Mouse (Mus musculus): ENCODE data around the gene Tbc1d9b.
"Not testable (repeated sequence)": the region's sequence is repeated elsewhere in the genome, so short reads cannot be mapped to it uniquely, and the experiment has no call there.

The Tbc1d9b gene

GRCm38 (mm10) chr11:50130811-50131766, at the start of gene Tbc1d9b:
Tbc1d9b (plus strand) TSS chr11:50131396.
- peak; percentile 86 to 89 for DNase-seq (ENCODE audit: low spot score in 2 of 2)

- no peak for DNase-seq (ENCODE audit: low spot score in 2 of 2)
Measured at GRCm38 (mm10) chr11:50086211-50086610, 45.0 kb upstream of the Tbc1d9b start.

GRCm38 (mm10) chr11:50089840-50090239, 41.4 kb upstream of the Tbc1d9b start:
- no peak for DNase-seq (ENCODE audit: low spot score in 2 of 2)

GRCm38 (mm10) chr11:50090982-50091675, 40.1 kb upstream of the Tbc1d9b start:
- DNase-seq (ENCODE audit: low spot score in 2 of 2) = no peak

- DNase-seq (ENCODE audit: low spot score in 2 of 2) = no peak
Measured at GRCm38 (mm10) chr11:50091681-50092080, 39.5 kb upstream of the Tbc1d9b start.

- no peak for DNase-seq (ENCODE audit: low spot score in 2 of 2)
Measured at GRCm38 (mm10) chr11:50095661-50096060, 35.5 kb upstream of the Tbc1d9b start.

- DNase-seq (ENCODE audit: low spot score in 2 of 2) = no peak
Measured at GRCm38 (mm10) chr11:50097091-50097490, 34.1 kb upstream of the Tbc1d9b start.

GRCm38 (mm10) chr11:50098961-50099481, 32.2 kb upstream of the Tbc1d9b start:
- peak; percentile 34 to 44 for DNase-seq (ENCODE audit: low spot score in 2 of 2)

- DNase-seq (ENCODE audit: low spot score in 2 of 2) = no peak
Measured at GRCm38 (mm10) chr11:50099692-50100091, 31.5 kb upstream of the Tbc1d9b start.

- no peak for DNase-seq (ENCODE audit: low spot score in 2 of 2)
Measured at GRCm38 (mm10) chr11:50100548-50101307, 30.5 kb upstream of the Tbc1d9b start.

- not testable (repeated sequence) for DNase-seq (ENCODE audit: low spot score in 2 of 2)
Measured at GRCm38 (mm10) chr11:50101962-50102361, 29.2 kb upstream of the Tbc1d9b start.

- no peak for DNase-seq (ENCODE audit: low spot score in 2 of 2)
Measured at GRCm38 (mm10) chr11:50104016-50104415, 27.2 kb upstream of the Tbc1d9b start.

GRCm38 (mm10) chr11:50105237-50105636, 26.0 kb upstream of the Tbc1d9b start:
- DNase-seq (ENCODE audit: low spot score in 2 of 2) = no peak

- no peak for DNase-seq (ENCODE audit: low spot score in 2 of 2)
Measured at GRCm38 (mm10) chr11:50106024-50106423, 25.2 kb upstream of the Tbc1d9b start.

GRCm38 (mm10) chr11:50108823-50109244, 22.4 kb upstream of the Tbc1d9b start:
- DNase-seq (ENCODE audit: low spot score in 2 of 2) = peak; percentile 24 to 58

GRCm38 (mm10) chr11:50114329-50114728, 16.9 kb upstream of the Tbc1d9b start:
- DNase-seq (ENCODE audit: low spot score in 2 of 2) = peak; percentile 43 to 67

GRCm38 (mm10) chr11:50122631-50123081, 8.5 kb upstream of the Tbc1d9b start:
- DNase-seq (ENCODE audit: low spot score in 2 of 2) = no peak

- DNase-seq (ENCODE audit: low spot score in 2 of 2) = no peak
Measured at GRCm38 (mm10) chr11:50127781-50128180, 3.4 kb upstream of the Tbc1d9b start.

GRCm38 (mm10) chr11:50131801-50132201, 605 bp downstream of the Tbc1d9b start:
- DNase-seq (ENCODE audit: low spot score in 2 of 2) = no peak

GRCm38 (mm10) chr11:50132265-50132664, 1.1 kb downstream of the Tbc1d9b start:
- no peak for DNase-seq (ENCODE audit: low spot score in 2 of 2)

- DNase-seq (ENCODE audit: low spot score in 2 of 2) = peak in 1 of 2 experiments; percentile 38
Measured at GRCm38 (mm10) chr11:50134136-50134859, 3.1 kb downstream of the Tbc1d9b start.

Data from heart, adult 9 months (tissue).